Mouse (Mus musculus) central nervous system, embryonic 18 days (tissue): ENCODE results near the gene Msantd3. TPM values are rescaled to one million over a fixed set of nuclear protein-coding genes. Genes with fewer than 3 reads are reported as not detected.

ENCODE experiments used
- polyA plus RNA-seq: library from polyadenylated mRNA; depleted of rRNA; stranded (reverse); fragments of >200 nt; gene quantifications from 2 replicates; pipeline ENCODE4 v1.2.3, GENCODE M21; 2012; rRNA removed

Gene Msantd3
- 44.3 and 45.2 TPM in 2 replicates for polyA plus RNA-seq

DNA sequence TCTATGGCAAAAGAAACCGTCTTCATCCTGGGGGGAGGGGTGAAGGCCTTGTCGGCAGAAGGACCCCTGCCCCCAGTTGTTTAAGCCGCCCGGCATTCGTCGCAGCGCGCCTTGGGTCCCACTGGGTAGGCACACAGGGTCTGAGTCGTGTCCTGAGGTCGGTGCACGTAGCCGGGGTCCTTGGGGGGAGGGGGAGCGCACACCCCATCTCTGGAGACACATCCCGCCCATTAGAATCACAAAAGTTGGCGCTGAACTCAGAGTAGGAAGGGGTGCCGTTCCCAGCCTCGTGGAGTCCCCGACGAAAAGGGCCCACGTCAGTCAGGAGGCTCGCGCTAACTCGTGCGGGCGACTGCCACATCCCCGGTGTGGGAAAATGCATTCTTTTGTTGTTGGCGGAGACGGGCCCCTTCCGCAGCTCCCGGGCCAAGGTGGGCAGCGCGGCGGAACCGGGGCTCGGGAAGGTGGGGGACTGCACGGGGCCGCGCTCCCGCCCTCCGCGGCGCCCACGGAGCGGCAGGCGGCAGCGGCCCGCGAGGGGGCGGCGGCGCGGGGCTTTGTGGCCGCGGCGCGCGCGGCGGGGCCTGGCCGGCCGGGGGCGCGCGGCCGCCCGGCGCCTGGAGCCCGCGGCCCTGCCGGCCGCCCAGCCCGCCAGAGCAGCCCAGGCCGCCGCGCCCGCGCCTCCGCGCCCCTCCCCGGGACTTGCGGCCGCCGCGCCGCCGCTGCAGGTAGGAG, at the start of gene Msantd3:
Gene Msantd3, plus strand, starts transcription at position 95 of the 735 bp plus-strand sequence.

DNA sequence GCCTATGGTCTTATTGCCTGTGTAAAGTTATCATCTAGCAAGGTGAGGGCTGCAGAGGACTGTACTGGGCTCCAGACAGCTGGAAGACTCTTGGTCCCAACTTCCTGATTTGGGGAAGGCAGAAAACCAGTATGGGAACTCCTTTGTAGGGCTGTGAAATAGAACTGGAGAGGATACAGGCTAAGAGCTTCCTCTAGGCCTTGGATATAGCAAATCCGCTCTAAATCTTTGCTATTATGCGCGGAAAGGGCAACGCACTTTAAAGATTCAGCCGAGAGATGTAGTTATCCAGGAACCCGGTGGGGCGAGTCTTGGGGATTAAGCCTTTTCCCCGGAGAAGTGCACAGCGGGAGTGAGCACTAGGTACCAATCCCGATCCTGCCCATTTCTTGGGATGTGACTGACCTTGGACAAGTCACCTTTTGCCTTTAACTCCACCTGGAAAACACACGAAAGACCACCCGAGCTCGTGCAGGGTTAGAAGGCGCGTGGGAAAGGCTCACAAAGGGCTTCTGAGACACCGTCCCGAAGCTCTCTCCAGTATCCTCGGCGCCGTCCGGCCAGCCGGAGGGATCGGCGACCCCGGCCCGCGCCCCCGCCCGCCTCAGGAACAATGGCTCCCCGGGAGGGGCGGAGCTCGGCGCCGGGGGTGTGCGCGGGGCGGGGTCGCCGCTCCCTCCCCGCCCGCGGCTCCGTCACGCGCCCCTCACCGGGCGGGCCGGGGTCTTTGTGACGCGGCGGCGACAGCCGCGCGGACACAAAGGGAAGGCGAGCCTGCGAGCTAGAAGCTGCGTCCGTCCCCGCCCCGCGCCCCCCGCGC, 44.9 kb downstream of the Msantd3 start, which contains the start of gene Tmeff1:
Gene Tmeff1, plus strand, starts transcription at position 754 of the 820 bp plus-strand sequence.

Other genes with a start within 250 kb of the Msantd3 start
- 30.4 and 31.4 TPM in 2 replicates for gene Tex10, start 66.5 kb upstream of the Msantd3 start, polyA plus RNA-seq
- gene Tmeff1, start 45.2 kb downstream of the Msantd3 start, polyA plus RNA-seq = 299 and 321 TPM in 2 replicates
- 2.1 and 3.2 TPM in 2 replicates for gene Cavin4, start 123.6 kb downstream of the Msantd3 start, polyA plus RNA-seq